Mouse (Mus musculus): ENCODE results near the gene Bpifa5. TPM values are rescaled to one million over a fixed set of nuclear protein-coding genes. Genes with fewer than 3 reads are reported as not detected.

The Bpifa5 gene
- total RNA-seq, 1 experiment from 2014 or later: not detected

- no peak for ATAC-seq (replicated peaks; ENCODE audit: low read depth, poor library complexity, severe bottlenecking)
Measured at GRCm38 (mm10) chr2:154197036-154197435, 34.6 kb downstream of the Bpifa5 start.

- ATAC-seq (replicated peaks; ENCODE audit: low read depth, poor library complexity, severe bottlenecking): no peak
Measured at GRCm38 (mm10) chr2:154204630-154205029, 42.2 kb downstream of the Bpifa5 start.

GRCm38 (mm10) chr2:154206908-154207307 is 44.5 kb downstream of the Bpifa5 start:
- peak; percentile 77 for ATAC-seq (replicated peaks; ENCODE audit: low read depth, poor library complexity, severe bottlenecking)

- peak; percentile 67 for ATAC-seq (replicated peaks; ENCODE audit: low read depth, poor library complexity, severe bottlenecking)
Measured at GRCm38 (mm10) chr2:154209112-154209511, 46.7 kb downstream of the Bpifa5 start.

- ATAC-seq (replicated peaks; ENCODE audit: low read depth, poor library complexity, severe bottlenecking): no peak
Measured at GRCm38 (mm10) chr2:154211121-154211520, 48.7 kb downstream of the Bpifa5 start.

- ATAC-seq (replicated peaks; ENCODE audit: low read depth, poor library complexity, severe bottlenecking): no peak
Measured at GRCm38 (mm10) chr2:154211881-154212280, 49.5 kb downstream of the Bpifa5 start.

- peak; percentile 80 for ATAC-seq (replicated peaks; ENCODE audit: low read depth, poor library complexity, severe bottlenecking)
Measured at GRCm38 (mm10) chr2:154215191-154215590, 52.8 kb downstream of the Bpifa5 start.

Other genes with a start within 250 kb of the Bpifa5 start
- gene Bpifb3, start 244.4 kb upstream of the Bpifa5 start, total RNA-seq (2017): not detected in 2 replicates
- not detected in 2 replicates for gene Bpifb4, start 224.4 kb upstream of the Bpifa5 start, total RNA-seq (2017)
- not detected in 2 replicates for gene Bpifa6, start 187.7 kb upstream of the Bpifa5 start, total RNA-seq (2017)
- not detected in 2 replicates for gene Bpifa2, start 154.3 kb upstream of the Bpifa5 start, total RNA-seq (2017)
- gene Bpifa3, start 32.3 kb upstream of the Bpifa5 start, total RNA-seq (2017): not detected in 2 replicates
- not detected in 2 replicates for gene Bpifa1, start 19.7 kb upstream of the Bpifa5 start, total RNA-seq (2017)
- not detected in 2 replicates for gene Bpifb1, start 28.2 kb downstream of the Bpifa5 start, total RNA-seq (2017)
- gene Bpifb5, start 61.1 kb downstream of the Bpifa5 start, total RNA-seq (2017): not detected in 2 replicates
- not detected in 2 replicates for gene Bpifb9a, start 95.2 kb downstream of the Bpifa5 start, total RNA-seq (2017)
- not detected in 2 replicates for gene Bpifb9b, start 144.6 kb downstream of the Bpifa5 start, total RNA-seq (2017)
- 16.8 and 17.7 TPM in 2 replicates for gene Cdk5rap1, start 210.4 kb downstream of the Bpifa5 start, total RNA-seq (2017)
- not detected in 2 replicates for gene Snta1, start 245.5 kb downstream of the Bpifa5 start, total RNA-seq (2017)

Measured in common myeloid progenitor, adult 5-6 weeks (primary cell).